Mouse (Mus musculus) ES-CJ7 (cell line): Measurements from ENCODE around the gene Ppp1r14b.
A peak's percentile ranks its signal among the peaks of the same experiment; 100 is the strongest.

Experiments used
- DNase-seq: peaks from one replicate; pipeline ENCODE4 v3.0.0; 2011; ENCODE audit warnings: low read depth, low spot score

Gene Ppp1r14b

GRCm38 (mm10) chr19:6942764-6943163, 32.0 kb upstream of the Ppp1r14b start:
- no peak for DNase-seq

GRCm38 (mm10) chr19:6943709-6944108, 31.1 kb upstream of the Ppp1r14b start:
- DNase-seq: no peak

- DNase-seq: peak; percentile 62
Measured at GRCm38 (mm10) chr19:6947742-6948141, 27.0 kb upstream of the Ppp1r14b start.

GRCm38 (mm10) chr19:6948186-6948585, 26.6 kb upstream of the Ppp1r14b start:
- no peak for DNase-seq

- no peak for DNase-seq
Measured at GRCm38 (mm10) chr19:6949532-6949931, 25.2 kb upstream of the Ppp1r14b start.

GRCm38 (mm10) chr19:6949951-6950350, 24.8 kb upstream of the Ppp1r14b start:
- no peak for DNase-seq

- peak; percentile 77 for DNase-seq
Measured at GRCm38 (mm10) chr19:6950613-6951153, 24.1 kb upstream of the Ppp1r14b start.

GRCm38 (mm10) chr19:6951381-6951968, 23.3 kb upstream of the Ppp1r14b start:
- peak; percentile 92 for DNase-seq

- DNase-seq: no peak
Measured at GRCm38 (mm10) chr19:6951994-6952711, 22.6 kb upstream of the Ppp1r14b start.

GRCm38 (mm10) chr19:6952712-6953037, 22.1 kb upstream of the Ppp1r14b start:
- DNase-seq: no peak

- no peak for DNase-seq
Measured at GRCm38 (mm10) chr19:6954046-6954445, 20.7 kb upstream of the Ppp1r14b start.

GRCm38 (mm10) chr19:6955424-6955823, 19.3 kb upstream of the Ppp1r14b start:
- DNase-seq: no peak

GRCm38 (mm10) chr19:6956461-6956860, 18.3 kb upstream of the Ppp1r14b start:
- DNase-seq: no peak

- peak; percentile 76 for DNase-seq
Measured at GRCm38 (mm10) chr19:6968491-6969271, 6.1 kb upstream of the Ppp1r14b start.

- DNase-seq: no peak
Measured at GRCm38 (mm10) chr19:6969291-6969664, 5.5 kb upstream of the Ppp1r14b start.

GRCm38 (mm10) chr19:6969665-6970381, 4.9 kb upstream of the Ppp1r14b start:
- peak; percentile 82 for DNase-seq

- DNase-seq: peak; percentile 52
Measured at GRCm38 (mm10) chr19:6970460-6971085, 4.2 kb upstream of the Ppp1r14b start.

- DNase-seq: peak; percentile 76
Measured at GRCm38 (mm10) chr19:6971644-6972043, 3.1 kb upstream of the Ppp1r14b start.

- DNase-seq: no peak
Measured at GRCm38 (mm10) chr19:6972247-6972917, 2.4 kb upstream of the Ppp1r14b start.

- no peak for DNase-seq
Measured at GRCm38 (mm10) chr19:6973581-6974190, 1.1 kb upstream of the Ppp1r14b start.
